Mouse (Mus musculus): ENCODE results near the gene Caskin1. TPM values are rescaled to one million over a fixed set of nuclear protein-coding genes. Genes with fewer than 3 reads are reported as not detected.

Gene Caskin1
- polyA plus RNA-seq, 1 experiment from 2014 or later = 2.3 TPM

DNA sequence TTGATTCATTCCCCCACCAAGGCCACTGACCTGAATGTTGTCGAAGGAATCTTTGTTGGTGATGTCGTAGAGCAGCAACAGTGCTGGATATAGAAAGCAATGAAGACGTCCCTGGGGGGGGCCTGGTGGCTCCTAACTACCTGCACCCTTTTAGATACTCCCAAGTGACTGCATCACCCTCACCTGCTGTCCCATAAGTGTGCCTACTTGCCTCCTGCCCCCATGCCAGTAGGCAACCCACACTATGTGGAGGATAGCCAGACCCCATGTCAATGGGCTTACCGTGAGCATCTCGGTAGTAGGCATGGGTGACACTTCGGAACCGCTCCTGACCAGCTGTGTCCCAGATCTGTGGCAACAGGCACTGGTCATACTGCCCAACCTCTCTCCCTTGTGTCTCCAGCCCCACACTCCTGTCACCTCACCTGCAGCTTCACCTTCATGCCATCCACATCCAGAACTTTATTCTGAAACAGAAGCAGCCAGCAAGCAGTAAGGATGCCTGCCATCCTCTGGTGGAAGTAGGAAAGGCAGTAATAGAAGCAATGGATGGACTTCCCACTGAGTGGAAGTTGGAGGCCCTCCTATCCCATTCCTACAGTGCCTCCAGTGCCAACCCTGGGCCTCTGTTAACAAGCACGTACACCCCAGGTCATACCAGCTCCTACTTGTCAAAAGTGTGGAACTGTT, 42.1 kb downstream of the Caskin1 start:
- no peak overlapping the region; the same call in 1 of the 2 replicates for H3K27ac ChIP-seq (replicated peaks; ENCODE audit: low read depth, low read length)
- peaks cover 6% of the 10 kb centered on the region; the same call in 1 of the 2 replicates for H3K36me3 ChIP-seq (ENCODE audit: control insufficient read depth, insufficient read depth, low read length)
- WGBS = 31% methylated on average over 8 of the region's 8 CpGs
- DNase-seq (ENCODE audit: low spot score) = no peak
- H3K4me1 ChIP-seq (ENCODE audit: control insufficient read depth, insufficient read depth, low read length) = peaks cover 40% of the 10 kb centered on the region
- peak overlapping the region; percentile 53 for H3K4me3 ChIP-seq (ENCODE audit: low read depth, low read length)
- no peak for ATAC-seq (ENCODE audit: insufficient number of reproducible peaks, low FRiP score, low TSS enrichment, low read depth)
- peak overlapping the region; percentile 77 for H3K9ac ChIP-seq (ENCODE audit: low read length)
- H3K9me3 ChIP-seq (ENCODE audit: control insufficient read depth, low read length) = no peaks in the 10 kb centered on the region
- peak overlapping the region; percentile 84 for H3K4me2 ChIP-seq (ENCODE audit: low read depth, severe bottlenecking)
- H3K27me3 ChIP-seq (ENCODE audit: control insufficient read depth, insufficient read depth, low read length) = no peaks in the 10 kb centered on the region

DNA sequence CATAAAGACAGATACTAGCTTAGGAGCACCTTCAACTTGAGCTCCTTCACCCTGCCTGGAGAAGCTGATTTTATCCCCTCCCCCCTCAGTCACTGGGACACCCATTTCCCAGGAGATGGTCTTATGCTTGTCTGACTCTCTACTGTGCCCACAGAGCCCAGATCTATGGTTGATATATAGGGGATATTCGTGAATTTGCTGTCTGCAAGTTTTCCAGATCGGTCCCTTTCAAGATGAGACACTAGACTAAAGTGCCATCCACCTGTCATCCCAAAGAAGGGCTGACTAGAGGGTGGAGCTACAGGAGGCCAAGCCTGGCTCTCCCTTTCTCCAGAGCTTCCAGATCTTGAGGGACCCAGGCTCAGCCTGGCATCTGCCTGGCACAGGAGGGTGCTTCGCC, 42.7 kb downstream of the Caskin1 start:
- Histone ChIP-seq H3K9me3 (ENCODE audit: control insufficient read depth, low read length) (no peaks in the 10 kb centered on the region), H3K4me1 (ENCODE audit: control insufficient read depth, insufficient read depth, low read length) (peaks cover 40% of the 10 kb centered on the region), H3K4me3 (ENCODE audit: low read depth, low read length) (no peak overlapping the region), H3K4me2 (ENCODE audit: low read depth, severe bottlenecking) (no peak overlapping the region), H3K9ac (ENCODE audit: low read length) (no peak overlapping the region), H3K27ac (replicated peaks; ENCODE audit: low read depth, low read length) (no peak overlapping the region), H3K36me3 (ENCODE audit: control insufficient read depth, insufficient read depth, low read length) (peaks cover 6% of the 10 kb centered on the region; the same call in 1 of the 2 replicates), H3K27me3 (ENCODE audit: control insufficient read depth, insufficient read depth, low read length) (no peaks in the 10 kb centered on the region)
- ATAC-seq (ENCODE audit: insufficient number of reproducible peaks, low FRiP score, low TSS enrichment, low read depth) (no peak), DNase-seq (ENCODE audit: low spot score) (no peak)
- WGBS = 61% methylated on average over 3 of the region's 3 CpGs

GRCm38 (mm10) chr17:24532045-24532444, 43.6 kb downstream of the Caskin1 start:
- Histone ChIP-seq H3K9me3 (ENCODE audit: control insufficient read depth, low read length) (no peaks in the 10 kb centered on the region), H3K9ac (ENCODE audit: low read length) (no peak overlapping the region), H3K27ac (replicated peaks; ENCODE audit: low read depth, low read length) (no peak overlapping the region), H3K27me3 (ENCODE audit: control insufficient read depth, insufficient read depth, low read length) (no peaks in the 10 kb centered on the region), H3K36me3 (ENCODE audit: control insufficient read depth, insufficient read depth, low read length) (peaks cover 6% of the 10 kb centered on the region; the same call in 1 of the 2 replicates), H3K4me3 (ENCODE audit: low read depth, low read length) (no peak overlapping the region), H3K4me1 (ENCODE audit: control insufficient read depth, insufficient read depth, low read length) (peaks cover 33% of the 10 kb centered on the region), H3K4me2 (ENCODE audit: low read depth, severe bottlenecking) (no peak overlapping the region)
- ATAC-seq (ENCODE audit: insufficient number of reproducible peaks, low FRiP score, low TSS enrichment, low read depth) (no peak), DNase-seq (ENCODE audit: low spot score) (no peak)
- WGBS = 69% methylated on average over 7 of the region's 7 CpGs

DNA sequence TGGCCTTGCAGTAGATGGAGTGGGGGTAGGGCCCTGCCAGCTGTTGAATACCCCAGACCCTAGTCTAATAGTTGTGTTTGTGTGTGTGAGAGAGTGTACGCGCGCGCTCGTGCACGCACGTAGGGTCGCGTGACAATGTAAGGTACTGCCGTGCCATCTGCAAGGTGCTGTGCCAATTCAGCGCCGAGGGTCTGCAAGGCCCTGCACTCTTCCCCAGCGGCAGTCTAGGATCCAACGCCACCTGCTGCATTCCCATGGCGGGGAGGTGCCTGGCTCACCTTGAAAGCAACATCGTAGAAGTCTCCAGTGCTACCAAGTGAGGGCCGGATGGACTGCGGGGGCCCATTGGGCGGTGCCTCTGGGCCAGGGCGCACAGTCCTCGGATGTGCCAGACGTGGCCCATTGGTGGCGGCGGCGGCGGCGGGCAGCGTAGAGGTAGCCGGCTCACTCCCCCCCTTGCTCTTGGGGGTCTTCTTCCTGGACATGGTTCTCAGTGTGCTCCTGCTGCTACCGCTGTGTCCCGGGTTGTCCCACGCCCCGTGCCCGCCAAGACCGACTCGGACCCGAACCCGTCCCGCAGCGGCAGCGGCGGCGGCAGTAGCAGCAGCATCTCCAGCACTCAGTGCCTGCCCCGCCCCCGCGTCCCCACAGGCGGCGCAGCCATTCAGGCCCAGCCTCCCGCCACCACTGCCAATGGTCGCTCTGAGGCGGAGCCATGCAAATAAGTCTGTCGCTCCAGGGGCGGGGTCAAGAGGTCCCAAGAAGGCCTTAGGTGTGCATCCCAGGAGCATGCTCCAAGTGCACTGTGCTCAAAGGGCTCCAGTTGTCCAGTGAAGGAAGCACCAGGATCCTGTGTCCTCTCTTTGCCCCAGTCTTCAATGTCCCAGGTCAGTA, 44.9 kb downstream of the Caskin1 start:
- ATAC-seq (ENCODE audit: insufficient number of reproducible peaks, low FRiP score, low TSS enrichment, low read depth) (peak; percentile 58), DNase-seq (ENCODE audit: low spot score) (peak; percentile 90)
- peaks cover 6% of the 10 kb centered on the region; the same call in 1 of the 2 replicates for H3K36me3 ChIP-seq (ENCODE audit: control insufficient read depth, insufficient read depth, low read length)
- H3K4me3 ChIP-seq (ENCODE audit: low read depth, low read length) = peak overlapping the region; percentile 17
- H3K9me3 ChIP-seq (ENCODE audit: control insufficient read depth, low read length) = no peaks in the 10 kb centered on the region
- no peak overlapping the region for H3K9ac ChIP-seq (ENCODE audit: low read length)
- H3K27ac ChIP-seq (replicated peaks; ENCODE audit: low read depth, low read length) = no peak overlapping the region
- peak overlapping the region; percentile 61 for H3K4me2 ChIP-seq (ENCODE audit: low read depth, severe bottlenecking)
- no peaks in the 10 kb centered on the region for H3K27me3 ChIP-seq (ENCODE audit: control insufficient read depth, insufficient read depth, low read length)
- peaks cover 33% of the 10 kb centered on the region for H3K4me1 ChIP-seq (ENCODE audit: control insufficient read depth, insufficient read depth, low read length)
- 5% methylated on average over 53 of the region's 53 CpGs for WGBS

GRCm38 (mm10) chr17:24534160-24534718, 45.8 kb downstream of the Caskin1 start, which contains the start of gene Rab26:
Gene Rab26 (minus strand): TSS chr17:24534210.
- Histone ChIP-seq H3K27ac (replicated peaks; ENCODE audit: low read depth, low read length) (no peak within 1 kb of the TSS), H3K36me3 (ENCODE audit: control insufficient read depth, insufficient read depth, low read length) (peaks cover 5% of the 10 kb centered on the region; the same call in 1 of the 2 replicates), H3K27me3 (ENCODE audit: control insufficient read depth, insufficient read depth, low read length) (no peaks in the 10 kb centered on the region), H3K4me1 (ENCODE audit: control insufficient read depth, insufficient read depth, low read length) (peaks cover 30% of the 10 kb centered on the region), H3K4me2 (ENCODE audit: low read depth, severe bottlenecking) (peak within 1 kb of the TSS; percentile 61), H3K9me3 (ENCODE audit: control insufficient read depth, low read length) (no peaks in the 10 kb centered on the region), H3K9ac (ENCODE audit: low read length) (no peak within 1 kb of the TSS), H3K4me3 (ENCODE audit: low read depth, low read length) (peak within 1 kb of the TSS; percentile 17)
- no peak for DNase-seq (ENCODE audit: low spot score)
- 88% methylated on average over 8 of the region's 8 CpGs for WGBS
- no peak for ATAC-seq (ENCODE audit: insufficient number of reproducible peaks, low FRiP score, low TSS enrichment, low read depth)

DNA sequence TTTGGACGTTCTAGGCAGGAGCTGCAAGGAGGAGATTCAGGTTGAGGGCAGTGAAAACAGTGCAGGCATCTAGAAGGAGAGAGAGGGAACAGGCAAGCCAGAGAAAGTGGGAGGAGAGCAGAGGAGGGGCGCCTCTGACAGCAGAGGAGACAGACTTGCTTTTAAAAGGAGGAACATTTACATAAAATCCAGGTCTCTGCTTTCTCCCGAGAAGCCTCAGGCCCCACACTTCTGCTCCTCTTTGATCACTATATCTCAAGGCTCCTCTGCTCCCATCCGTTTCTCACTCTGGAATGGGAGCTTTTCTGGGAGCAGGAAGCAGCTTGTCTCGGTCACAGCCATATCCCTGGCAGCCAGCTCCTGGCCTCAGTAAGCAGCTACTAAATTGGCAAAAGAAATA, 46.9 kb downstream of the Caskin1 start:
- no peak for DNase-seq (ENCODE audit: low spot score)
- ATAC-seq (ENCODE audit: insufficient number of reproducible peaks, low FRiP score, low TSS enrichment, low read depth) = no peak

DNA sequence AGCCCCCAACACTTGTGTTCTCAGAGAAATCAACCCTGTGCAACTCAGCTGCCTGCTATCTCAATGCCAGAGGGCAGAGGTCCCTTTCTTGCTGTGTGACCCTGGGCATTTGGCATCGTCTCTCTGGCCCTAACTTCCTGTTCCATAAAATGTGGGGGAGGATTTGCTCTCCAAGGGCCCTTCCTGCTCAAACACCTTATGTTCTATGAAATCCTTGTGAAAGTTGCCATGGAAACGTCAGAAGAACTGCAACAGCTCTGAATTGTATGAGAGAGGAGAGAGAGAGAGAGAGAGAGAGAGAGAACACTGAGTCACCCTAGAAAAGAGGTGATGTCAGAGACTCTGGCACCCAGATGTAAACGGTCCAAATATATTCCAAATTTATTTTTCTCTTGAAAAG, 49.1 kb downstream of the Caskin1 start:
- ATAC-seq (ENCODE audit: insufficient number of reproducible peaks, low FRiP score, low TSS enrichment, low read depth) = no peak
- Histone ChIP-seq H3K27ac (replicated peaks; ENCODE audit: low read depth, low read length) (0 out of 2 replicates have a peak overlapping the region, but pooled peaks have one; percentile 3), H3K4me3 (ENCODE audit: low read depth, low read length) (no peak overlapping the region), H3K9ac (ENCODE audit: low read length) (no peak overlapping the region), H3K27me3 (ENCODE audit: control insufficient read depth, insufficient read depth, low read length) (no peaks in the 10 kb centered on the region), H3K36me3 (ENCODE audit: control insufficient read depth, insufficient read depth, low read length) (no peaks in the 10 kb centered on the region), H3K4me1 (ENCODE audit: control insufficient read depth, insufficient read depth, low read length) (peaks cover 7% of the 10 kb centered on the region; the same call in 1 of the 2 replicates), H3K9me3 (ENCODE audit: control insufficient read depth, low read length) (no peaks in the 10 kb centered on the region), H3K4me2 (ENCODE audit: low read depth, severe bottlenecking) (no peak overlapping the region)
- no peak for DNase-seq (ENCODE audit: low spot score)
- 47% methylated on average over 3 of the region's 3 CpGs for WGBS

More for the DNA sequence above, 46.9 kb downstream of the Caskin1 start:
- Histone ChIP-seq H3K36me3 (ENCODE audit: control insufficient read depth, insufficient read depth, low read length) (peaks cover 3% of the 10 kb centered on the region; the same call in 1 of the 2 replicates), H3K9me3 (ENCODE audit: control insufficient read depth, low read length) (no peaks in the 10 kb centered on the region), H3K4me2 (ENCODE audit: low read depth, severe bottlenecking) (no peak overlapping the region), H3K4me1 (ENCODE audit: control insufficient read depth, insufficient read depth, low read length) (peaks cover 19% of the 10 kb centered on the region), H3K27ac (replicated peaks; ENCODE audit: low read depth, low read length) (no peak overlapping the region), H3K9ac (ENCODE audit: low read length) (no peak overlapping the region), H3K4me3 (ENCODE audit: low read depth, low read length) (no peak overlapping the region), H3K27me3 (ENCODE audit: control insufficient read depth, insufficient read depth, low read length) (no peaks in the 10 kb centered on the region)
- WGBS = 45% methylated on average over 5 of the region's 5 CpGs

DNA sequence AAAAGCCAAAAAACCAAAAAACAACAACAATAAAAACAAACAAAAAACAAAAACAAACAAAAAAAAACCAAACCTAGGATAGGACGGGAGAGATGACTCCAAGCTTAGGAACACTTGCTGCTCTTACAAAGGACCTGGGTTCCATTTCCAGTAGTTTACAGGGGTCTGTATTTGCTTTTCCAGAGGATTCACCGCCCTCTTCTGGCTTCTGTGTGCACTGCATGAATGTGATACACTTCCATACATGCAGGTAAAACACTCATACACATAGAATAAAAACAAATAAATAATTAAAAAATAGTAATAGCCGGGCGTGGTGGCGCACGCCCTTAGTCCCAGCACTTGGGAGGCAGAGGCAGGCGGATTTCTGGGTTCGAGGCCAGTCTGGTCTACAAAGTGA, 50.5 kb downstream of the Caskin1 start:
- WGBS = 74% methylated on average over 8 of the region's 8 CpGs
- H3K36me3 ChIP-seq (ENCODE audit: control insufficient read depth, insufficient read depth, low read length) = no peaks in the 10 kb centered on the region
- no peaks in the 10 kb centered on the region for H3K9me3 ChIP-seq (ENCODE audit: control insufficient read depth, low read length)
- no peaks in the 10 kb centered on the region for H3K4me1 ChIP-seq (ENCODE audit: control insufficient read depth, insufficient read depth, low read length)
- DNase-seq (ENCODE audit: low spot score) (peak; percentile 75), ATAC-seq (ENCODE audit: insufficient number of reproducible peaks, low FRiP score, low TSS enrichment, low read depth) (no peak)
- no peak overlapping the region for H3K9ac ChIP-seq (ENCODE audit: low read length)
- H3K27me3 ChIP-seq (ENCODE audit: control insufficient read depth, insufficient read depth, low read length) = no peaks in the 10 kb centered on the region
- H3K27ac ChIP-seq (replicated peaks; ENCODE audit: low read depth, low read length) = no peak overlapping the region
- H3K4me2 ChIP-seq (ENCODE audit: low read depth, severe bottlenecking) = no peak overlapping the region
- H3K4me3 ChIP-seq (ENCODE audit: low read depth, low read length) = no peak overlapping the region
